Mouse (Mus musculus): ENCODE data around the gene Scube2. TPM values are rescaled to one million over a fixed set of nuclear protein-coding genes. Genes with fewer than 3 reads are reported as not detected.
A peak's percentile ranks its signal among the peaks of the same experiment; 100 is the strongest.

Gene Scube2
- total and polyA plus RNA-seq, 2 experiments from 2014 or later: 1.6 to 1.8 TPM

DNA sequence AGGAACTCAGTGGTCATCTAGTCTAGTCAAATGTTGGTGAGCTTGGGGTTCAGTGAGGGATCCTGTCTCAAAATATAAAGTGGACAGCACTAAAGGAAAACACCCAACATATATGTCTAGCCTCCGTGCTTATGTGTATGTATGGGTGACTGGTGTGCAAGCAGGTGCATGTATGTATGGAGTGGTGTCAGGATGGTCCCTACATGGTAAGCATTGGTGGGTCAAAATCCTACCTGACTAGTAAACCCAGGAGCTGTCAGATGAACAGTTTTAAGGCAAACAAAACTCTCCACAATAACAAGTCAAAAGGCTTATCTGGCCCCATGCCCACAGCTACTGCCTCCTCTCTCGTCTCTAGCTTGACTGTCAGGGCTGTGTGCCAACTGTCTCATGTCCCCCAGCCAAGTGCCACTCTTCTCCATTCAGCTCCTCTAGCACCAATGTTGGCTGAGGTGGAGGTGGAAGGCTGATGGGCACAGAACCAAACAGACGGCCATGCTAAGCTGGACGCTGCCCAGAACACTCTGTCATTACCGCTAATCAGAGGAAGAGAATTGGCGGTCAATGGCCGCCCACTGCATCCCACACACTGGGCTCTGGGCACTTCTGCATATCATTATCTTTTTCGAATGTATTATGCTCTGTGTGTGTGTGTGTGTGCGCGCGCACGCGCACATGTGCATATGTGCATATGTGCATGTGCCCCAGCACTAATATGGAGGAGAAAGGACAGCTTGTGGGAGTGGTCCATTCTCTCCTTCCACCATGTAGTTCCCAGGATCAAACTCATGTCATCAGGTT, 23.7 kb downstream of the Scube2 start:
- TF ChIP-seq CTCF (IDR thresholded peaks at IDR 0.05; ENCODE audit: low read depth): no peak
- Histone ChIP-seq H3K4me3 (ENCODE audit: low read depth, low read length) (no peak overlapping the region), H3K27ac (ENCODE audit: low read depth, low read length) (no peak overlapping the region), H3K9ac (no peak overlapping the region), H3K27me3 (ENCODE audit: insufficient read depth, low read length) (no peaks in the 10 kb centered on the region), H3K4me1 (ENCODE audit: insufficient read depth) (peaks cover 3% of the 10 kb centered on the region; the same call in 1 of the 2 replicates), H3K36me3 (ENCODE audit: insufficient read depth) (no peaks in the 10 kb centered on the region), H3K4me2 (ENCODE audit: low read depth) (no peak overlapping the region), H3K9me3 (ENCODE audit: low read length) (no peaks in the 10 kb centered on the region)
- WGBS: 52% methylated on average over 13 of the region's 13 CpGs
- ATAC-seq (peak; percentile 84), DNase-seq (peak; percentile 81)

- H3K27ac ChIP-seq (ENCODE audit: low read depth, low read length): no peak overlapping the region
- H3K4me1 ChIP-seq (ENCODE audit: insufficient read depth): peaks cover 3% of the 10 kb centered on the region; the same call in 1 of the 2 replicates
- no peak overlapping the region for H3K4me2 ChIP-seq (ENCODE audit: low read depth)
- 33% methylated on average over 6 of the region's 6 CpGs for WGBS
- no peaks in the 10 kb centered on the region for H3K36me3 ChIP-seq (ENCODE audit: insufficient read depth)
- no peak overlapping the region for H3K9ac ChIP-seq
- ATAC-seq: no peak
- no peaks in the 10 kb centered on the region for H3K9me3 ChIP-seq (ENCODE audit: low read length)
- no peaks in the 10 kb centered on the region for H3K27me3 ChIP-seq (ENCODE audit: insufficient read depth, low read length)
- no peak for TF ChIP-seq CTCF (IDR thresholded peaks at IDR 0.05; ENCODE audit: low read depth)
- H3K4me3 ChIP-seq (ENCODE audit: low read depth, low read length): no peak overlapping the region
- no peak for DNase-seq
These were observed 24.4 kb downstream of the Scube2 start for GRCm38 (mm10) chr7:109841031-109841430.

DNA sequence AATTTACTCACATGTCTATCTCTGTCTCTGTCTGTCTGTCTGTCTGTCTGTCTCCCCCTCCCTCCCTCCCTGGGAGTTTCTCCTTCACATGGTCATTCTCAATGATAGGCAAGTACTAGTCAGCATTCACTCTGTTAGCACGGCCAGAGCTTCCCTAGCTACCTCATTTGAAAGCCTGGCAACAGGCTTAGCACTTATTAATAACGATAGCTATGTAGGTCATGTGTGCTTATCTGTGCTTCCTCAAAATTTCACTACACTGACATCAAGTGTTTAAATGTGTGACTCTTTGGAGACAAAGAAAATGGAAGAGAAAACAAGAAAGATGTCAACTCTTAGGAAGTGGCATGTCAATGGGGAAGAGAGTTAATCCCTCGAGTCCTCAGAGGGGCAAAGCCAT, 26.9 kb downstream of the Scube2 start:
- no peaks in the 10 kb centered on the region for H3K36me3 ChIP-seq (ENCODE audit: insufficient read depth)
- no peak overlapping the region for H3K4me3 ChIP-seq (ENCODE audit: low read depth, low read length)
- H3K4me1 ChIP-seq (ENCODE audit: insufficient read depth): peaks cover 3% of the 10 kb centered on the region; the same call in 1 of the 2 replicates
- H3K9me3 ChIP-seq (ENCODE audit: low read length): no peaks in the 10 kb centered on the region
- no peak overlapping the region for H3K4me2 ChIP-seq (ENCODE audit: low read depth)
- no peaks in the 10 kb centered on the region for H3K27me3 ChIP-seq (ENCODE audit: insufficient read depth, low read length)
- DNase-seq (no peak), ATAC-seq (no peak)
- H3K9ac ChIP-seq: no peak overlapping the region
- 62% methylated on average over 3 of the region's 3 CpGs for WGBS
- no peak for TF ChIP-seq CTCF (IDR thresholded peaks at IDR 0.05; ENCODE audit: low read depth)
- no peak overlapping the region for H3K27ac ChIP-seq (ENCODE audit: low read depth, low read length)

DNA sequence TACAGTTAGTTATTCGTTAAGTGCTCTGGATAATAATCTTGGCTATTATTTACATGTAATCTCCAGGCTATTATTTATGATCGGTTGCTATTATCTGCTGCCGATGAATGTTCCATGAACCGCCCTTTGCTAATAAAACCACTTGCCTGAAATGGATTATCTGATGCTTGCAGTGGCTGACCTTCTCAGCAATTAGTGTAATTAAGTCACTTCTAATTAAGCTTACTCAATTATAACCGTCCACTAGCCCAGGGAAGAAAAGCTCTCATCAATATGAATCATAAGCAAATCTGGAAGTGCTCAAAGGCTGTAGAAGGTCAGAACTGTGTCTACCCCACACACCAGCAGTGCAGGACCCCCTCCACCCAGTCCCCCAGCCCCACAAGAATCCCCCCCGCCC, 27.8 kb downstream of the Scube2 start:
- Histone ChIP-seq H3K4me2 (ENCODE audit: low read depth) (no peak overlapping the region), H3K9ac (no peak overlapping the region), H3K9me3 (ENCODE audit: low read length) (no peaks in the 10 kb centered on the region), H3K27ac (ENCODE audit: low read depth, low read length) (no peak overlapping the region), H3K36me3 (ENCODE audit: insufficient read depth) (no peaks in the 10 kb centered on the region), H3K27me3 (ENCODE audit: insufficient read depth, low read length) (no peaks in the 10 kb centered on the region), H3K4me1 (ENCODE audit: insufficient read depth) (peaks cover 3% of the 10 kb centered on the region; the same call in 1 of the 2 replicates), H3K4me3 (ENCODE audit: low read depth, low read length) (no peak overlapping the region)
- ATAC-seq: no peak
- 39% methylated on average over 6 of the region's 6 CpGs for WGBS
- no peak for DNase-seq
- TF ChIP-seq CTCF (IDR thresholded peaks at IDR 0.05; ENCODE audit: low read depth): no peak

DNA sequence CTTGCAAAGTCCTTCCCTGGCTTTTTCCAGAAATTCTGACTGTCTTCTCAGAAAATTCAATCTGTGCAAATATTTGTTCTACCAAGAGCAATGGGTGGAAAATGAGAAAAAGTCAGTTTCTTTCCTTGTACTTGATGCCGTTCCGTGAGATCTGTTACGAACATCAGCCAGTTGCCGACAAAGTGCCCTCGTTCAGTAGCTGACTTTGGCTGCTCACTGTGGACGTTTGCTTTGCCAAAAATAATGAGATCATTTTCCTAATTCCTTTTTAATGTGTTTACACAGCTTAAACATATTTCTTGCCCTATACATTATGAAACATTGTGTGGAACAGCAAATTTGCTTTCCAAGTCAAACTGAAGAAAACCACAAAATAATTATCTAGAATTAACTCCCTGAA, 30.6 kb downstream of the Scube2 start:
- no peak for ATAC-seq
- H3K36me3 ChIP-seq (ENCODE audit: insufficient read depth): no peaks in the 10 kb centered on the region
- H3K9me3 ChIP-seq (ENCODE audit: low read length): no peaks in the 10 kb centered on the region
- H3K27ac ChIP-seq (ENCODE audit: low read depth, low read length): no peak overlapping the region
- H3K4me3 ChIP-seq (ENCODE audit: low read depth, low read length): no peak overlapping the region
- H3K4me1 ChIP-seq (ENCODE audit: insufficient read depth): no peaks in the 10 kb centered on the region
- no peak for DNase-seq
- no peak overlapping the region for H3K4me2 ChIP-seq (ENCODE audit: low read depth)
- no peak overlapping the region for H3K9ac ChIP-seq
- no peaks in the 10 kb centered on the region for H3K27me3 ChIP-seq (ENCODE audit: insufficient read depth, low read length)
- WGBS: 43% methylated on average over 6 of the region's 6 CpGs
- no peak for TF ChIP-seq CTCF (IDR thresholded peaks at IDR 0.05; ENCODE audit: low read depth)

- Histone ChIP-seq H3K4me2 (ENCODE audit: low read depth) (no peak overlapping the region), H3K4me3 (ENCODE audit: low read depth, low read length) (no peak overlapping the region), H3K4me1 (ENCODE audit: insufficient read depth) (no peaks in the 10 kb centered on the region), H3K36me3 (ENCODE audit: insufficient read depth) (no peaks in the 10 kb centered on the region), H3K9me3 (ENCODE audit: low read length) (no peaks in the 10 kb centered on the region), H3K9ac (no peak overlapping the region), H3K27me3 (ENCODE audit: insufficient read depth, low read length) (no peaks in the 10 kb centered on the region), H3K27ac (ENCODE audit: low read depth, low read length) (no peak overlapping the region)
- WGBS: 85% methylated on average over 2 of the region's 2 CpGs
- ATAC-seq: no peak
- TF ChIP-seq CTCF (IDR thresholded peaks at IDR 0.05; ENCODE audit: low read depth): no peak
- DNase-seq: no peak
These were observed 34.1 kb downstream of the Scube2 start for GRCm38 (mm10) chr7:109831376-109831775.

DNA sequence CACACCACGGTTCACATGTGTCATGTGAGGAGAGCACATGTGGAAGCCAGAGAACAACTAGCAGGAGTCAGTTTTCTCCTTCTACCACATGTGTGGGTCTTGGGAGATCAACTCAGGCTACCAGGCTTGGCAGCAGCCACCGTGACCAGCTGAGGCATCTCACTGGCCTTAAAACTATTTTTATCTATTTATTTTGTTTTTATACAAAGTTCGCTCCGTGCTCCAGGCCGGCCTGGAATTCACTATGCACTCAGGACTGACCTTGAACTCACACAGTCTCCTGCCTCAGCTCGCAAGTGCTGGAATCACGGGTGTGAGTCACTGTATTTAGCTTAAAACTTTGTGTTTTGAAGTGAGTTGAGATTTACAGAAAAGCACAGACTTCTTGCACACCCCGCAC, 38.6 kb downstream of the Scube2 start:
- H3K4me1 ChIP-seq (ENCODE audit: insufficient read depth): no peaks in the 10 kb centered on the region
- 92% methylated on average over 8 of the region's 8 CpGs for WGBS
- TF ChIP-seq CTCF (IDR thresholded peaks at IDR 0.05; ENCODE audit: low read depth): no peak
- H3K27me3 ChIP-seq (ENCODE audit: insufficient read depth, low read length): no peaks in the 10 kb centered on the region
- ATAC-seq (no peak), DNase-seq (no peak)
- H3K27ac ChIP-seq (ENCODE audit: low read depth, low read length): no peak overlapping the region
- H3K9ac ChIP-seq: no peak overlapping the region
- H3K4me2 ChIP-seq (ENCODE audit: low read depth): no peak overlapping the region
- H3K36me3 ChIP-seq (ENCODE audit: insufficient read depth): no peaks in the 10 kb centered on the region
- no peaks in the 10 kb centered on the region for H3K9me3 ChIP-seq (ENCODE audit: low read length)
- H3K4me3 ChIP-seq (ENCODE audit: low read depth, low read length): no peak overlapping the region
